Mouse (Mus musculus) lung, postnatal 10 days (tissue): ENCODE measurements around the gene Emc6.
A peak's percentile ranks its signal among the peaks of the same experiment; 100 is the strongest.

ENCODE experiments used
- DNase-seq: peaks from one replicate; pipeline ENCODE4 v3.0.0; 2021

Emc6 gene

GRCm38 (mm10) chr11:73175612-73176011, 1.2 kb downstream of the Emc6 start:
- DNase-seq = peak; percentile 79

GRCm38 (mm10) chr11:73172186-73172585, 4.7 kb downstream of the Emc6 start:
- DNase-seq = peak; percentile 89

- DNase-seq = peak; percentile 76
Measured at GRCm38 (mm10) chr11:73169231-73169630, 7.6 kb downstream of the Emc6 start.

- DNase-seq = no peak
Measured at GRCm38 (mm10) chr11:73168576-73168975, 8.3 kb downstream of the Emc6 start.

- DNase-seq = no peak
Measured at GRCm38 (mm10) chr11:73168071-73168470, 8.8 kb downstream of the Emc6 start.

GRCm38 (mm10) chr11:73162284-73162683, 14.6 kb downstream of the Emc6 start:
- no peak for DNase-seq

GRCm38 (mm10) chr11:73161616-73162015, 15.2 kb downstream of the Emc6 start:
- DNase-seq = no peak

- DNase-seq = peak; percentile 58
Measured at GRCm38 (mm10) chr11:73160811-73161200, 16.0 kb downstream of the Emc6 start.

GRCm38 (mm10) chr11:73159957-73160810, 16.7 kb downstream of the Emc6 start, which contains the start of gene P2rx5:
Gene P2rx5, plus strand, starts transcription at chr11:73160421.
- DNase-seq = peak; percentile 42

- DNase-seq = no peak
Measured at GRCm38 (mm10) chr11:73155071-73155470, 21.8 kb downstream of the Emc6 start.

GRCm38 (mm10) chr11:73148209-73148608, 28.6 kb downstream of the Emc6 start:
- DNase-seq = no peak

GRCm38 (mm10) chr11:73146975-73147365, 29.9 kb downstream of the Emc6 start:
- no peak for DNase-seq

GRCm38 (mm10) chr11:73146026-73146974, 30.5 kb downstream of the Emc6 start:
- no peak for DNase-seq

GRCm38 (mm10) chr11:73144261-73144681, 32.6 kb downstream of the Emc6 start:
- peak; percentile 42 for DNase-seq

- peak; percentile 95 for DNase-seq
Measured at GRCm38 (mm10) chr11:73137591-73138501, 39.0 kb downstream of the Emc6 start, which contains the start of gene Haspin. Gene Haspin, minus strand, starts transcription at chr11:73138294.

GRCm38 (mm10) chr11:73137116-73137515, 39.7 kb downstream of the Emc6 start:
- no peak for DNase-seq

GRCm38 (mm10) chr11:73136587-73136986, 40.2 kb downstream of the Emc6 start:
- DNase-seq = no peak

GRCm38 (mm10) chr11:73134222-73134621, 42.6 kb downstream of the Emc6 start:
- no peak for DNase-seq

- no peak for DNase-seq
Measured at GRCm38 (mm10) chr11:73132999-73133398, 43.8 kb downstream of the Emc6 start.

GRCm38 (mm10) chr11:73131020-73131419, 45.8 kb downstream of the Emc6 start:
- no peak for DNase-seq

GRCm38 (mm10) chr11:73126495-73126894, 50.3 kb downstream of the Emc6 start:
- no peak for DNase-seq
